Mouse (Mus musculus): Measurements from ENCODE around the gene Txn2.
"Not testable (repeated sequence)": the region's sequence is repeated elsewhere in the genome, so short reads cannot be mapped to it uniquely, and the experiment has no call there.

The Txn2 gene

DNA sequence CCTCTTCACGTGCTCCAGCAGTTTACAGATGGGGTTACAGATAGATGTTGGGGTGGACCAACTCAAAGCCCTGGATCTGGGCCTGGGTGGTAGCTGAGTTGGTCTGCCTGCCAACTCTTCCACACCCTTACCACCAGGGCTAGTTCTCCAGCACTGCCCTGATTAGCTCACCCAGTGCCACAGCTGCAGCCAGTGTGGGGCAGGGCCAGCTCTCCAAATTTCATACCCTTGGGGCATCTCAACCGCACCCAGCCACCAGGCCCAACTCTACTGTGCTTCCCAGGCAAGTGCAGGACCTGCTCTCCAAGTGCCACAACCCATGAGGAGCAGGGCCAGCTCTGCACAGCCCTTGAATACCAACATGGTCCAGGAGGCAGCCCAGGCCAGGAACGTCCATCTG is 49.0 kb downstream of the Txn2 start:
- DNase-seq (ENCODE audit: low read depth, low spot score) = no peak

DNA sequence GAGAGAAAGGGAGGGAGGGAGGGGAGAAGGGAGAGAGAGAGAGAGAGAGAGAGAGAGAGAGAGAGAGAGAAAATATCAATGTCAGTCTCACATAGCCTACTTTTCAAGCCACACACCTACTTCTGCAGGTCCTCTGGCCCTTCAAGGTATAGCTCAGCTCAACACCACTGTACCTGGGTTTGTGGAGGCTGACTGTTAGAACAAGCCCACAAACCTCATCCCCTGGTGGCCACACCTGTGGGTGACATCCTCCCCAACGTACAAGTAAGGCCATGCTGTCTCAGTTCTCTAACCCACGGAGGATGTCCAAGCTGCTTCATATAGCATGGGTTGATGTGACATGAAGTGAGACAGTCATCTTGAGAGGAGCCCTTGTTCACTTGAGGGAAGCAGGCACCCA is 51.6 kb downstream of the Txn2 start:
- DNase-seq (ENCODE audit: low read depth, low spot score) = no peak

DNA sequence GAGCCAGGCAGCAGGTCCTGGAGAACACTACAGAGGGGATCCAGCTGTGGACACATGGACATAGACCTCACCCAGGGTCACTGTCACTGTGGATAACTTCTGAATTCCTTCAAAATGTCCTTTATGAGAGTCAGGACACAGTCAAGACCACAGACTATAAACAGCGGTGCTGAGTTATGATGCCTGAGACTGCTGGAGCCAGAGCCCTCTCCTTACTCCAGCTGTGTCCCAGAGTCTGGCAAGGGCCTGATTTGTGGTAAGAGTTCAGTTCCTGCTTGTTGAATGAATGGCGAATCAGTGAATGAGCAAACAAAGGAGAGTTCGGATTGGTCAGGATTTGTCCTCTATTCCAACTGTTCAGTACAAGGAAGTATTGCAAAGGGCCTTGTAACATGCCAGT is 52.1 kb downstream of the Txn2 start:
- DNase-seq (ENCODE audit: low read depth, low spot score) = no peak

DNA sequence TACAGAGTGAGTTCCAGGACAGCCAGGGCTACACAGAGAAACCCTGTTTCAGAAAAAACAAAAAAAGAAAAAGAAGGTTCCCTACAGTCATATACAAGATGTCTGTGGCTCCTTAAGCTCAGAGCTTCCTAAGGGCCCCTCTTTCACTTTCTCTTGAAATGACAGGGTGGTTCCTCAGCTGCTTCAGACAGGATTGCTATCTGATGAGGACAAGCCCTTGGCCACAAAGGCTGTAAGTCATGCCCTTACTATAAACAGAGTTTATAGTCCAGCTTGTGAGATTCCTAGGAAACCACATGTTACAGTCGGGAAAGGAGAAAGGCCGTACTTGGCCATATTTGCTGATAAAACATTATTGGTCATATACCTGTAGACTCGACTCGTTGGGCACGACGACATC is 52.9 kb downstream of the Txn2 start:
- DNase-seq (ENCODE audit: low read depth, low spot score) = no peak

DNA sequence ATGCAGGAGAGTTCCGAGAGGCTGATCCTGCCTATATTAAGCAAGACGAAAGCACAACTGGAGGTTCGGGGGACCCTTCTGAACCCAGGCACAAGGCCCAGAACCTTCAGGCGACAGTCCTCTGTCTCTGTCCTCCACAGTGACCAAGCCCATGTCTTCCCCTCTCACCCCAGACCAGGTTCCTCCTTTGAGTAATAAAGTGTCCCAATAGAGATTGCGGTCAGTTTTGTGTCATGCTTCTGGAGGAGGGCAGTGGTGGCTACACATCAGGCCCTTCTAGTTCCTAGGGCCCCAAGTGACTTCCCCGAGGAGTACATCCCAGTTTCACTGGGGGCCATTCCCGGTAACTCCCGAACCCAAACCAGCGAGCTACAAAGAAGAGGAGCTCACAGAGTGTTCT is 54.0 kb downstream of the Txn2 start:
- DNase-seq (ENCODE audit: low read depth, low spot score) = no peak

DNA sequence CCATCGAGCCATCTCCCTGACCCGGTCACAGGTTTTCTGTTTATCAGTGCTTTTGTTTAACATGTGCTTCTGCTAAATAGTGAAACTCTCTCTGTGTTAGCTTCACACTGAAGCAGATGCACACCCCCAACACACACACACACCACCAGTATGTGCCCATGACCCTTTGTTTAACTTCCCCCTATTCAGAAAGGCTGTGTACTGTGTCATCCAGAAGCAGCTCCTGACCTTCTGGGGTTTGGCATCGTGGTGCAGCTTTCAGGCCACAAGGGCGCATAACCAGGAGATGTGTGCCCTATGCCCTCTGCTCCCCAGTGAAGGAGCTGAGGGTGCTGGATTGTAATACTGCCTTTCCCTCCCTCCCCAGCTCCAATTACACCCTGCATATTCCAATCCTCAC is 54.5 kb downstream of the Txn2 start:
- no peak for DNase-seq (ENCODE audit: low read depth, low spot score)

DNA sequence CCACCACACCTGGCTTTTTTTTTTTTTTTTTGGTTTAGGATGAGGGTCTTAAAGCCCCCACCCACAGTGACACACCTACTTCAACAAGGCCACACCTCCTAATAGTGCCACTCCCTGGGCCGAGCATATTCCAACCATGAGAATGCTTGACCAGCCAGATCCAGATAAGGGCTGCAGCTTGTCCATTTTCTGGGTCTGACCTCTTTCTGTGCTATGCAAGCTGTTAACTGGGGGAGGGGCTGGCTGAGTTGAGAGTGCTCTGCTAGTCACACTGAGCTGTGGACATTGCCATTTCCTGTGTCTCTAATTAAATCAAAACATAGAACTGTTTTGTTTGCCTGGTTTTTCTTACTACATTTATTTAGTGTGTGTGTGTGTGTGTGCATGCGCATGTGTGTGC is 55.2 kb downstream of the Txn2 start:
- no peak for DNase-seq (ENCODE audit: low read depth, low spot score)

DNA sequence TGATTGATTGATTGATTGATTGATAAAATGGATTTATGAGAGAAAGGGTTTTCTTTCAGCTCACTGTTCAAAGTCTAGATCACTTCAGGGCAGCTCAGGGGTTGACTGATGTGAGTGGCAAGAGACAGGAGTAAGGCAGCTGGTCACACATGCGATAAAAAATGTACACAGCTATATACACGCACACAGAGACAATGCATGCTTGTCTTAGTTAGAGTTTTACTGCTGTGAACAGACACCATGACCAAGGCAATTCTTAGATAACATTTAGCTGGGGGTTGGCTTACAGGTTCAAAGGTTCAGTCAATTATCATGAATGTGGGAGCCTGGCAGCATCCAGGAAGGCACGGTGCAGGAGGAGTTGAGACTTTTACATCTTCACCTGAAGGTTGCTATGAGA is 55.8 kb downstream of the Txn2 start:
- no peak for DNase-seq (ENCODE audit: low read depth, low spot score)

DNA sequence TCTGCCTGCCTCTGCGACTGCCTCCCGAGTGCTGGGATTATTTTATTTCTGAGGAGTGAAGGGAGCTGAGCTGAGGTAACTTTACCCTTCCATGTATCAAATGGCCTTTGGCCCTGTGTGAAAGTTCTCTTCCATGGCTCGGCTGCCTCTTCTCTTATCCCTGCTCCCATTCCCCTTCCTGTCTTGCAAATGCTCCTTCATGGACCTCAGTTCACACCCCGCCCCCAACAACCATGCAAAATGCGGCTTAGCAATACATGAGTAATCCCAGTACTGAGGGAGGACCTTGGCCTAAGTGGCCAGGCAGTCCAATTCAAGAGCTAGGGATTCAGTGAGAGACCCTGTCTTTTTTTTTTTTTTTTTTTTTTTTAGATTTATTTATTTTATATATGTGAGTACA is 60.5 kb downstream of the Txn2 start:
- DNase-seq (ENCODE audit: low read depth, low spot score) = no peak

DNA sequence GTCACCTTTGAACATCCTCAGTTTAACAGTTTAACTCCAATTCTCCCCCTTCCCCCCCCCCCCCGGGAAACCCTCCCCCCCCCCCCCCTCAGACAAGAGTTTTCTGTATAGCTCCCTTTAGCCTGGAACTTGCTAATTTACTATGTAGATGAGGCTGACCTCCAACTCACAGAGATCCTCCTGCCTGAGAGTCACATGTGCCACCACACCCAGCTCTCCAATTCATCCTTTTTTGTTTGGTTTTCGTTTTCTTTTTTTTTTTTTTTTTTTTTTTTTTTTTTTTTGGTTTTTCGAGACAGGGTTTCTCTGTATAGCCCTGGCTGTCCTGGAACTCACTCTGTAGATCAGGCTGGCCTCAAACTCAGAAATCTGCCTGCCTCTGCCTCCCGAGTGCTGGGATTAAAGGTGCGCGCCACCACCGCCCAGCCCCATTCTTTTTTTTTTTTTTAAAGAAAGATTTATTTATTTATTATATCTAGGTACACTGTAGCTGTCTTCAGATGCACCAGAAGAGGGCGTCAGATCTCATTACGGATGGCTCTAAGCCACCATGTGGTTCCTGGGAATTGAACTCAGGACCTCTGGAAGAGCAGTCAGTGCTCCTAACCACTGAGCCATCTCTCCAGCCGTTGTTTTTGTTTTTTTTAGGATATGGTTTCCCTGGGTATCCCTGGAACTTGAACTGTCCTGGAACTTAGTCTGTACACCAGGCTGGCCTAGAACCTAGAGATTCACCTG is 61.4 kb downstream of the Txn2 start:
- DNase-seq (ENCODE audit: low read depth, low spot score) = not testable (repeated sequence)

DNA sequence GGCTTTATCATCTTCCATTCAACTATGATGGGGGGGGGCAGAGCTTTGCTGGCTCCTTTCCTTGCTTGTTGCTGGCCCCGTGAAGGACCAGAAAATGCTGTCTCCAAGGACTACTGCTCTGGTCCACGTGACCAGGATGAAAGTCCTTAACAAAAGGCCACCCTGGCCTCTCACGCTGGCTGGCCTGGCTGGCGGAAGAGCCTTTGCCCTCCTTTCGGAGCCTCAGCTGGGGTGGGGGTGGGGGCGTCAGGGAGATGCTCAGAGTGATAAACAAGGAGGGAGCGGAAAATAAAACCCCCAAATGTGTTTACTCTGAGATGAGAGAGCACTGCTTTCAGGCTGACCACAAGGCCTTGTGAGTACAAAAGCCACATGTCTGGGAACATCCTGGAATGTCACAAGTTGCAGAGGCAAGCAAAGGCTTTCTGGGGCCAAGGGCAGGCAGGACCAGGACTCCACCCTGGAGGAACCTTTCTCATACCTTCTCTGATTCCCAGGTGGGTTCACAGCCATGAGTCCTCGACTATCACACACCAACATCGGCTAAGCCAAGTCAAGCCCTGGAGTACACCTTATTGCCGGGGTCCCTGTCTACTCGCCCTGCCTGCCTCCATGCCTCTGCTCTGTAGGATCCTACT is 62.1 kb downstream of the Txn2 start:
- no peak for DNase-seq (ENCODE audit: low read depth, low spot score)

Measured in brain, embryonic 18.5 days (tissue).